Mouse (Mus musculus) heart, embryonic 11.5 days (tissue): ENCODE data around the gene Id1. TPM values are rescaled to one million over a fixed set of nuclear protein-coding genes. Genes with fewer than 3 reads are reported as not detected.

Experiments
- ATAC-seq: fragments of 200-750 bp; cut with Nextera tagmentation; replicated peaks from 2 replicates; pipeline ENCODE4 v1.8.0; 2017; ENCODE audit warnings: moderate library complexity; ENCODE audit not compliant: insufficient number of reproducible peaks, low FRiP score, low TSS enrichment
- H3K27ac ChIP-seq: fragments of 300-500 bp; sonication (generic); 2 replicates; pipeline ENCODE4 v1.5.1; 2014; ENCODE audit warnings: mild to moderate bottlenecking, low read depth, low read length
- H3K27me3 ChIP-seq: fragments of 300-500 bp; sonication (generic); 2 replicates; pipeline ENCODE4 v1.6.1; 2014; ENCODE audit warnings: mild to moderate bottlenecking, low read length, mixed read lengths; ENCODE audit not compliant: control insufficient read depth, insufficient read depth
- H3K36me3 ChIP-seq: fragments of 300-500 bp; sonication (generic); 2 replicates; pipeline ENCODE4 v1.6.1; 2014; ENCODE audit warnings: mild to moderate bottlenecking, low read length, moderate library complexity, mixed read lengths; ENCODE audit not compliant: control insufficient read depth, insufficient read depth
- H3K4me1 ChIP-seq: fragments of 300-500 bp; sonication (generic); 2 replicates; pipeline ENCODE4 v1.6.1; 2014; ENCODE audit warnings: low read length; ENCODE audit not compliant: control insufficient read depth, insufficient read depth
- H3K4me2 ChIP-seq: fragments of 300-500 bp; sonication (generic); 2 replicates; pipeline ENCODE4 v1.6.1; 2014; ENCODE audit warnings: mild to moderate bottlenecking, moderate library complexity
- H3K4me3 ChIP-seq: fragments of 300-500 bp; sonication (generic); 2 replicates; pipeline ENCODE4 v1.5.1; 2014; ENCODE audit warnings: low read depth, low read length
- H3K9ac ChIP-seq: fragments of 300-500 bp; sonication (generic); 2 replicates; pipeline ENCODE4 v1.6.1; 2014; ENCODE audit warnings: mild to moderate bottlenecking, low read depth, low read length, moderate library complexity
- H3K9me3 ChIP-seq: fragments of 300-500 bp; sonication (generic); replicated peaks from 2 replicates; pipeline ENCODE4 v1.6.1; 2016; ENCODE audit warnings: low read length; ENCODE audit not compliant: control insufficient read depth
- WGBS: fragments of 180-500 bp; shearing (Covaris S2); extraction: QIAGEN DNeasy Blood & Tissue Kit; methylation state at CpG from one replicate; pipeline ENCODE4 v1.1.7; 2014; ENCODE audit not compliant: insufficient replicate concordance; 5-methylcytosine and 5-hydroxymethylcytosine counted together
- polyA plus RNA-seq: library from polyadenylated mRNA; unstranded; fragments of >200 nt; fragmentation: Nextera tagmentation; extraction: Ambion mirVana; gene quantifications from 2 replicates; pipeline ENCODE4 v1.2.1, GENCODE M21; 2014

Gene Id1
- polyA plus RNA-seq, 1 experiment from 2014 or later = 95.3 TPM

- no peak overlapping the region for H3K27ac ChIP-seq
- H3K4me2 ChIP-seq = peak overlapping the region; percentile 60
- H3K4me3 ChIP-seq = peak overlapping the region; percentile 22; the same call in 1 of the 2 replicates
Observed at GRCm38 (mm10) chr2:152765045-152765674, 29.1 kb downstream of the Id1 start.

GRCm38 (mm10) chr2:152766387-152767123 lies 30.5 kb downstream of the Id1 start:
- Histone ChIP-seq H3K4me1 (peaks cover 21% of the 10 kb centered on the region), H3K36me3 (no peaks in the 10 kb centered on the region), H3K4me3 (no peak overlapping the region), H3K9ac (no peak overlapping the region), H3K9me3 (no peaks in the 10 kb centered on the region), H3K27ac (no peak overlapping the region; the same call in 1 of the 2 replicates), H3K27me3 (no peaks in the 10 kb centered on the region), H3K4me2 (peak overlapping the region; percentile 46)
- WGBS = 13% methylated on average over 25 of the region's 25 CpGs
- ATAC-seq = no peak; the same call in 1 of the 2 replicates

More at GRCm38 (mm10) chr2:152765045-152765674, 29.1 kb downstream of the Id1 start:
- 27% methylated on average over 7 of the region's 7 CpGs for WGBS
- no peaks in the 10 kb centered on the region for H3K9me3 ChIP-seq
- H3K27me3 ChIP-seq = no peaks in the 10 kb centered on the region
- ATAC-seq = no peak
- H3K9ac ChIP-seq = no peak overlapping the region
- no peaks in the 10 kb centered on the region for H3K36me3 ChIP-seq
- H3K4me1 ChIP-seq = peaks cover 21% of the 10 kb centered on the region

GRCm38 (mm10) chr2:152767618-152768271 lies 31.7 kb downstream of the Id1 start:
- no peak overlapping the region for H3K27ac ChIP-seq
- peaks cover 21% of the 10 kb centered on the region for H3K4me1 ChIP-seq
- H3K36me3 ChIP-seq = no peaks in the 10 kb centered on the region
- H3K4me2 ChIP-seq = no peak overlapping the region
- no peak overlapping the region for H3K9ac ChIP-seq
- H3K9me3 ChIP-seq = no peaks in the 10 kb centered on the region
- H3K27me3 ChIP-seq = no peaks in the 10 kb centered on the region
- no peak for ATAC-seq
- 61% methylated on average over 12 of the region's 12 CpGs for WGBS
- no peak overlapping the region for H3K4me3 ChIP-seq

- ATAC-seq = no peak
- Histone ChIP-seq H3K27ac (no peak overlapping the region), H3K9me3 (no peaks in the 10 kb centered on the region), H3K9ac (no peak overlapping the region), H3K4me2 (no peak overlapping the region), H3K27me3 (no peaks in the 10 kb centered on the region), H3K4me1 (peaks cover 9% of the 10 kb centered on the region; the same call in 1 of the 2 replicates), H3K4me3 (no peak overlapping the region), H3K36me3 (no peaks in the 10 kb centered on the region)
- WGBS = 60% methylated on average over 7 of the region's 7 CpGs
Observed at GRCm38 (mm10) chr2:152769677-152770076, 33.6 kb downstream of the Id1 start.

GRCm38 (mm10) chr2:152771571-152771970 lies 35.5 kb downstream of the Id1 start:
- Histone ChIP-seq H3K4me3 (no peak overlapping the region), H3K27ac (no peak overlapping the region), H3K36me3 (no peaks in the 10 kb centered on the region), H3K9ac (no peak overlapping the region), H3K4me1 (no peaks in the 10 kb centered on the region; the same call in 1 of the 2 replicates), H3K9me3 (no peaks in the 10 kb centered on the region), H3K4me2 (no peak overlapping the region), H3K27me3 (no peaks in the 10 kb centered on the region)
- ATAC-seq = no peak
- WGBS = 76% methylated on average over 9 of the region's 9 CpGs

GRCm38 (mm10) chr2:152772231-152772630 lies 36.2 kb downstream of the Id1 start:
- ATAC-seq = no peak
- Histone ChIP-seq H3K27ac (no peak overlapping the region), H3K27me3 (no peaks in the 10 kb centered on the region), H3K9me3 (no peaks in the 10 kb centered on the region), H3K4me2 (no peak overlapping the region), H3K9ac (no peak overlapping the region), H3K4me3 (no peak overlapping the region), H3K36me3 (no peaks in the 10 kb centered on the region), H3K4me1 (no peaks in the 10 kb centered on the region; the same call in 1 of the 2 replicates)
- 15% methylated on average over 1 of the region's 1 CpGs for WGBS

- WGBS = 79% methylated on average over 4 of the region's 4 CpGs
- ATAC-seq = no peak
- peaks cover 2% of the 10 kb centered on the region; the same call in 1 of the 2 replicates for H3K36me3 ChIP-seq
Observed at GRCm38 (mm10) chr2:152775357-152775756, 39.3 kb downstream of the Id1 start.

GRCm38 (mm10) chr2:152776019-152776418 lies 40.0 kb downstream of the Id1 start:
- Histone ChIP-seq H3K4me1 (no peaks in the 10 kb centered on the region; the same call in 1 of the 2 replicates), H3K4me2 (no peak overlapping the region), H3K27me3 (no peaks in the 10 kb centered on the region), H3K27ac (no peak overlapping the region), H3K9me3 (no peaks in the 10 kb centered on the region), H3K36me3 (peaks cover 2% of the 10 kb centered on the region; the same call in 1 of the 2 replicates), H3K9ac (no peak overlapping the region), H3K4me3 (no peak overlapping the region)
- 84% methylated on average over 3 of the region's 3 CpGs for WGBS
- ATAC-seq = no peak

More at GRCm38 (mm10) chr2:152775357-152775756, 39.3 kb downstream of the Id1 start:
- no peak overlapping the region for H3K27ac ChIP-seq
- no peak overlapping the region for H3K4me2 ChIP-seq
- H3K9me3 ChIP-seq = no peaks in the 10 kb centered on the region
- no peak overlapping the region for H3K4me3 ChIP-seq
- no peaks in the 10 kb centered on the region for H3K4me1 ChIP-seq
- H3K9ac ChIP-seq = no peak overlapping the region
- no peaks in the 10 kb centered on the region for H3K27me3 ChIP-seq
